Mouse (Mus musculus) right cerebral cortex, postnatal 14 days (tissue): ENCODE measurements at regions not wholly inside any gene's neighbourhood (a gene's known extent, or its start where the extent isn't known, plus 50 kb on each side); places are given as distances from the start of the nearest gene placed in this dataset.
A peak's percentile ranks its signal among the peaks of the same experiment; 100 is the strongest.

ENCODE experiments used
- DNase-seq: peaks from one replicate; pipeline ENCODE4 v3.0.0; 2022

GRCm38 (mm10) chr3:27815201-27815695 is 80.9 kb downstream of the Tmem212 start:
- no peak for DNase-seq

GRCm38 (mm10) chr3:27804271-27804670 is 91.9 kb downstream of the Tmem212 start:
- DNase-seq, result no peak

GRCm38 (mm10) chr3:27791633-27791951 is 80.5 kb upstream of the Fndc3b start:
- no peak for DNase-seq

GRCm38 (mm10) chr3:27790932-27791632 is 80.0 kb upstream of the Fndc3b start:
- DNase-seq, result no peak

- DNase-seq, result no peak
Measured at GRCm38 (mm10) chr3:27783926-27784325, 72.8 kb upstream of the Fndc3b start.

GRCm38 (mm10) chr3:27783476-27783875 is 72.4 kb upstream of the Fndc3b start:
- no peak for DNase-seq

GRCm38 (mm10) chr3:27782056-27782765 is 71.1 kb upstream of the Fndc3b start:
- peak; percentile 18 for DNase-seq

GRCm38 (mm10) chr3:27779892-27780291 is 68.8 kb upstream of the Fndc3b start:
- DNase-seq, result no peak

- no peak for DNase-seq
Measured at GRCm38 (mm10) chr3:27777751-27778150, 66.6 kb upstream of the Fndc3b start.

GRCm38 (mm10) chr3:27773176-27773575 is 62.1 kb upstream of the Fndc3b start:
- DNase-seq, result no peak

GRCm38 (mm10) chr3:27769438-27769837 is 58.3 kb upstream of the Fndc3b start:
- no peak for DNase-seq

GRCm38 (mm10) chr3:27767188-27767587 is 56.1 kb upstream of the Fndc3b start:
- no peak for DNase-seq

- no peak for DNase-seq
Measured at GRCm38 (mm10) chr3:27766421-27766820, 55.3 kb upstream of the Fndc3b start.

- DNase-seq, result no peak
Measured at GRCm38 (mm10) chr3:27765929-27766328, 54.8 kb upstream of the Fndc3b start.

GRCm38 (mm10) chr3:27764556-27764955 is 53.4 kb upstream of the Fndc3b start:
- no peak for DNase-seq

- DNase-seq, result no peak
Measured at GRCm38 (mm10) chr3:27761031-27761430, 49.9 kb upstream of the Fndc3b start.
